8 mouse cellular contexts compared by ENCODE assay signal in genomic region chr7:102258189-102258588, GRCm38 (mm10). TPM values are rescaled to one million over a fixed set of nuclear protein-coding genes. Genes with fewer than 3 reads are reported as not detected.
DNase-seq lines count a peak whose midpoint lies in the region; ATAC-seq and TF ChIP-seq lines count a peak whose summit lies in the region.

No protein-coding gene starts in this region.

- H3K4me2 ChIP-seq in limb, embryonic 13.5 days (replicated peaks): no peak overlapping the region
- H3K4me2 ChIP-seq in midbrain, postnatal 0 days (ENCODE audit: low read depth, low read length, poor library complexity, severe bottlenecking): no peak overlapping the region

- peak; percentile 56 for DNase-seq in ovary, postnatal 10 days (ENCODE audit: low spot score)
- DNase-seq in ovary, adult 18-20 months (ENCODE audit: low spot score): no peak
- DNase-seq in embryo, embryonic 10.5 days (ENCODE audit: low spot score): peak; percentile 90
- DNase-seq in gastrocnemius, postnatal 36 days: peak; percentile 72 to 77
- DNase-seq in kidney, adult 8-10 months: peak; percentile 54 to 84
- peak; percentile 85 for DNase-seq in midbrain, postnatal 0 days (ENCODE audit: low spot score)
- peak; percentile 64 to 76 for DNase-seq in spleen, postnatal 36 days (ENCODE audit: low spot score in 2 of 2)

- peak; percentile 82 for TF ChIP-seq CTCF in midbrain, postnatal 0 days (IDR thresholded peaks at IDR 0.05)

- no peaks in the 10 kb centered on the region for H3K9me3 ChIP-seq in limb, embryonic 13.5 days
- H3K9me3 ChIP-seq in midbrain, postnatal 0 days (ENCODE audit: low read length): no peaks in the 10 kb centered on the region

- H3K27ac ChIP-seq in limb, embryonic 13.5 days: no peak overlapping the region
- no peak overlapping the region for H3K27ac ChIP-seq in midbrain, postnatal 0 days (ENCODE audit: low read depth, low read length)

- no peak overlapping the region for H3K9ac ChIP-seq in limb, embryonic 13.5 days
- no peak overlapping the region for H3K9ac ChIP-seq in midbrain, postnatal 0 days (replicated peaks; ENCODE audit: low read length, poor library complexity, severe bottlenecking)

- 23% methylated on average over 4 of the region's 4 CpGs for WGBS in limb, embryonic 13.5 days
- 17% methylated on average over 4 of the region's 4 CpGs for WGBS in midbrain, postnatal 0 days

- H3K4me1 ChIP-seq in limb, embryonic 13.5 days: no peaks in the 10 kb centered on the region
- no peaks in the 10 kb centered on the region for H3K4me1 ChIP-seq in midbrain, postnatal 0 days (ENCODE audit: insufficient read depth, low read length)

- no peaks in the 10 kb centered on the region for H3K27me3 ChIP-seq in limb, embryonic 13.5 days
- no peaks in the 10 kb centered on the region for H3K27me3 ChIP-seq in midbrain, postnatal 0 days (ENCODE audit: insufficient read depth, low read length)

- H3K4me3 ChIP-seq in limb, embryonic 13.5 days: no peak overlapping the region
- no peak overlapping the region for H3K4me3 ChIP-seq in midbrain, postnatal 0 days (ENCODE audit: low read depth, low read length)

- intact Hi-C loops in gastrocnemius, postnatal 36 days (cut with DNase I): loop anchor here (10.0 kb wide), 1 partner anchor 603 kb away; no protein-coding TSS in a partner anchor

- peak; percentile 70 for ATAC-seq in limb, embryonic 13.5 days (ENCODE audit: low FRiP score, low read depth)
- peak; percentile 45; the same call in 1 of the 2 replicates for ATAC-seq in midbrain, postnatal 0 days (ENCODE audit: low FRiP score)

- H3K36me3 ChIP-seq in limb, embryonic 13.5 days: no peaks in the 10 kb centered on the region
- no peaks in the 10 kb centered on the region for H3K36me3 ChIP-seq in midbrain, postnatal 0 days (ENCODE audit: insufficient read depth, low read length)

RNA-seq across cellular contexts. Expression of gene Rhog, which starts 2.3 kb away (rescaled TPM):
- 10 to 100 TPM; 15.6 to 15.7 TPM for total RNA-seq in gastrocnemius, postnatal 36 days (2021)
- polyA plus RNA-seq in limb, embryonic 13.5 days (2015; fragmentation: Nextera tagmentation; extraction: Ambion mirVana): 56.7 and 57.8 TPM in 2 replicates
- 11.0 and 11.3 TPM in 2 replicates for total RNA-seq in midbrain, postnatal 0 days (2014; rRNA removed)
- polyA plus RNA-seq in midbrain, postnatal 0 days (2015; fragmentation: Nextera tagmentation; extraction: Ambion mirVana): 15.8 and 17.2 TPM in 2 replicates

RNA-seq across cellular contexts. Expression of gene Stim1, which starts 9.4 kb away (rescaled TPM):
- 100 to 1,000 TPM; 155 to 167 TPM for total RNA-seq in gastrocnemius, postnatal 36 days (2021)
- polyA plus RNA-seq in limb, embryonic 13.5 days (2015; fragmentation: Nextera tagmentation; extraction: Ambion mirVana): 23.7 and 25.2 TPM in 2 replicates
- total RNA-seq in midbrain, postnatal 0 days (2014; rRNA removed): 26.6 and 30.7 TPM in 2 replicates
- 15.4 and 17.1 TPM in 2 replicates for polyA plus RNA-seq in midbrain, postnatal 0 days (2015; fragmentation: Nextera tagmentation; extraction: Ambion mirVana)

RNA-seq across cellular contexts. Expression of gene Pgap2, which starts 48.2 kb away (rescaled TPM):
- 10 to 100 TPM; 23.3 to 25.4 TPM for total RNA-seq in gastrocnemius, postnatal 36 days (2021)
- polyA plus RNA-seq in limb, embryonic 13.5 days (2015; fragmentation: Nextera tagmentation; extraction: Ambion mirVana): 82.3 and 88.6 TPM in 2 replicates
- total RNA-seq in midbrain, postnatal 0 days (2014; rRNA removed): 56.6 TPM in 2 replicates
- 51.7 and 54.9 TPM in 2 replicates for polyA plus RNA-seq in midbrain, postnatal 0 days (2015; fragmentation: Nextera tagmentation; extraction: Ambion mirVana)

RNA-seq across cellular contexts. Expression of gene Nup98, which starts 48.2 kb away (rescaled TPM):
- 10 to 100 TPM; 20.8 to 22.6 TPM for total RNA-seq in gastrocnemius, postnatal 36 days (2021)
- polyA plus RNA-seq in limb, embryonic 13.5 days (2015; fragmentation: Nextera tagmentation; extraction: Ambion mirVana): 38.2 and 42.9 TPM in 2 replicates
- total RNA-seq in midbrain, postnatal 0 days (2014; rRNA removed): 36.3 and 39.5 TPM in 2 replicates
- polyA plus RNA-seq in midbrain, postnatal 0 days (2015; fragmentation: Nextera tagmentation; extraction: Ambion mirVana): 10.0 and 10.2 TPM in 2 replicates
